Mouse (Mus musculus) kidney, embryonic 14.5 days (tissue): ENCODE results near the gene Zfp667. TPM values are rescaled to one million over a fixed set of nuclear protein-coding genes. Genes with fewer than 3 reads are reported as not detected.
"Not testable (repeated sequence)": the region's sequence is repeated elsewhere in the genome, so short reads cannot be mapped to it uniquely, and the experiment has no call there.

Experiments
- ATAC-seq: fragments of 200-750 bp; cut with Nextera tagmentation; 2 replicates; pipeline ENCODE4 v1.8.0; 2017; ENCODE audit warnings: moderate number of reproducible peaks, mild to moderate bottlenecking, moderate TSS enrichment, moderate library complexity; ENCODE audit not compliant: low FRiP score, low TSS enrichment
- H3K27ac ChIP-seq: fragments of 300-500 bp; sonication (generic); 2 replicates; pipeline ENCODE4 v1.5.1; 2014; ENCODE audit warnings: low read depth, mild to moderate bottlenecking, low read length, moderate library complexity, mixed read lengths
- H3K27me3 ChIP-seq: fragments of 300-500 bp; sonication (generic); 2 replicates; pipeline ENCODE4 v1.6.1; 2014; ENCODE audit warnings: mild to moderate bottlenecking, low read length; ENCODE audit not compliant: control insufficient read depth, insufficient read depth
- H3K36me3 ChIP-seq: fragments of 300-500 bp; sonication (generic); 2 replicates; pipeline ENCODE4 v1.6.1; 2014; ENCODE audit warnings: low read length, mixed read lengths; ENCODE audit not compliant: control insufficient read depth, insufficient read depth
- H3K4me1 ChIP-seq: fragments of 300-500 bp; sonication (generic); 2 replicates; pipeline ENCODE4 v1.6.1; 2014; ENCODE audit warnings: low read length, mixed read lengths; ENCODE audit not compliant: control insufficient read depth, insufficient read depth
- H3K4me2 ChIP-seq: fragments of 300-500 bp; sonication (generic); replicated peaks from 2 replicates; pipeline ENCODE4 v1.6.1; 2014; ENCODE audit warnings: low read depth, mild to moderate bottlenecking, low read length
- H3K4me3 ChIP-seq: fragments of 300-500 bp; sonication (generic); 2 replicates; pipeline ENCODE4 v1.5.1; 2014; ENCODE audit warnings: mild to moderate bottlenecking, low read length
- H3K9ac ChIP-seq: fragments of 300-500 bp; sonication (generic); 2 replicates; pipeline ENCODE4 v1.6.1; 2014; ENCODE audit warnings: low read depth, mild to moderate bottlenecking, low read length, moderate library complexity
- H3K9me3 ChIP-seq: fragments of 300-500 bp; sonication (generic); 2 replicates; pipeline ENCODE4 v1.6.1; 2016; ENCODE audit warnings: low read length; ENCODE audit not compliant: control insufficient read depth
- WGBS: fragments of 180-500 bp; shearing (Covaris S2); extraction: QIAGEN DNeasy Blood & Tissue Kit; methylation state at CpG from one replicate; pipeline ENCODE4 v1.1.7; 2014; 5-methylcytosine and 5-hydroxymethylcytosine counted together
- polyA plus RNA-seq: library from polyadenylated mRNA; unstranded; fragments of >200 nt; fragmentation: Nextera tagmentation; extraction: Ambion mirVana; gene quantifications from 2 replicates; pipeline ENCODE4 v1.2.1, GENCODE M21; 2014

Gene Zfp667
- polyA plus RNA-seq, 1 experiment from 2014 or later, result 4.8 TPM

DNA sequence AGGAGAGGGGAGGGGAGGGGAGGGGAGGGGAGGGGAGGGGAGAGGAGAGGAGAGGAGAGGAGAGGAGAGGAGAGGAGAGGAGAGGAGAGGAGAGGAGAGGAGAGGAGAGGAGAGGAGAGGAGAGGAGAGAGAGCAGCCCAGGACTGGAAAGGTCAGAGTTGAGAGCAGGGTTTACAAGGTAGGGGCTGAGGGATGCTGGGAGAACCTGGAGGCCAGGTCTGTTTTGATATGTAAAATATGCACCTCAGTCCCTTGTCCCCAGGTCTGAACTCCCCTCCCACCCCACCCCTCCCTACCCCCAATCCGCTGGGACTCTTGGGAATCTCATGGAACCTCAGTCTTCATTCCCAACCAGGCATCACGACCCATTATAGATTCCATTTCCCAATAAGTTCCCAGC, 26.4 kb upstream of the Zfp667 start:
- not testable (repeated sequence) for H3K27me3 ChIP-seq, ATAC-seq, H3K4me1 ChIP-seq, H3K4me3 ChIP-seq, H3K9ac ChIP-seq, H3K4me2 ChIP-seq, H3K9me3 ChIP-seq, H3K36me3 ChIP-seq, H3K27ac ChIP-seq
- WGBS, result 67% methylated on average over 2 of the region's 2 CpGs

DNA sequence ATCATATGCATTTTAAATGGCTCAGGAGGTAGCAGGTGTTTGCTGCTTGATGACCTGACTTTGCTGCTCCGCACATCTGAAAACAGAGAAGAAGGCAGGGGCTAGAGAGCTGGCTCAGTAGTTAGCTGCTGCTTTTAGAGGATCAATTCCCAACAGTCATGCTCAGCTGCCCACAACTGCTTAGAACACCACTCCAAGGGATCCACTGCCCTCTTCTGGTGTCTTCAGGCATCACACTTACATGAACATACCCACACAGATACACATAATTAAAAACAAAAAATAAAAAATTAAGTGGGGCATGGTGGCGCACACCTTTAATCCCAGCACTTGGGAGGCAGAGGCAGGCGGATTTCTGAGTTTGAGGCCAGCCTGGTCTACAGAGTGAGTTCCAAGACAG, 24.3 kb upstream of the Zfp667 start:
- H3K36me3 ChIP-seq, result no peaks in the 10 kb centered on the region
- 91% methylated on average over 3 of the region's 3 CpGs for WGBS
- H3K9ac ChIP-seq, result no peak overlapping the region

GRCm38 (mm10) chr7:6262984-6263383, 23.4 kb upstream of the Zfp667 start:
- no peak overlapping the region for H3K4me2 ChIP-seq
- no peaks in the 10 kb centered on the region for H3K9me3 ChIP-seq
- no peaks in the 10 kb centered on the region for H3K4me1 ChIP-seq
- WGBS, result 81% methylated on average over 4 of the region's 4 CpGs
- H3K27ac ChIP-seq, result no peak overlapping the region
- ATAC-seq, result no peak
- H3K27me3 ChIP-seq, result no peaks in the 10 kb centered on the region
- H3K4me3 ChIP-seq, result no peak overlapping the region
- no peaks in the 10 kb centered on the region for H3K36me3 ChIP-seq
- no peak overlapping the region for H3K9ac ChIP-seq

More for the DNA sequence above, 24.3 kb upstream of the Zfp667 start:
- Histone ChIP-seq H3K4me3 (no peak overlapping the region), H3K9me3 (no peaks in the 10 kb centered on the region), H3K4me2 (no peak overlapping the region), H3K27me3 (no peaks in the 10 kb centered on the region), H3K4me1 (no peaks in the 10 kb centered on the region), H3K27ac (no peak overlapping the region)
- ATAC-seq, result no peak

- no peaks in the 10 kb centered on the region for H3K4me1 ChIP-seq
- H3K27me3 ChIP-seq, result no peaks in the 10 kb centered on the region
- 76% methylated on average over 8 of the region's 8 CpGs for WGBS
- no peaks in the 10 kb centered on the region for H3K9me3 ChIP-seq
- ATAC-seq, result no peak
- H3K9ac ChIP-seq, result no peak overlapping the region
- H3K4me2 ChIP-seq, result no peak overlapping the region
- no peak overlapping the region for H3K4me3 ChIP-seq
- H3K36me3 ChIP-seq, result no peaks in the 10 kb centered on the region
- no peak overlapping the region for H3K27ac ChIP-seq
Measured at GRCm38 (mm10) chr7:6265695-6266094, 20.7 kb upstream of the Zfp667 start.

- no peak for ATAC-seq
- no peaks in the 10 kb centered on the region for H3K27me3 ChIP-seq
- no peak overlapping the region for H3K9ac ChIP-seq
- H3K4me1 ChIP-seq, result no peaks in the 10 kb centered on the region
- no peaks in the 10 kb centered on the region for H3K9me3 ChIP-seq
- H3K36me3 ChIP-seq, result no peaks in the 10 kb centered on the region
- H3K4me3 ChIP-seq, result no peak overlapping the region
- no peak overlapping the region for H3K4me2 ChIP-seq
- 28% methylated on average over 3 of the region's 3 CpGs for WGBS
- no peak overlapping the region for H3K27ac ChIP-seq
Measured at GRCm38 (mm10) chr7:6277906-6278305, 8.5 kb upstream of the Zfp667 start.

DNA sequence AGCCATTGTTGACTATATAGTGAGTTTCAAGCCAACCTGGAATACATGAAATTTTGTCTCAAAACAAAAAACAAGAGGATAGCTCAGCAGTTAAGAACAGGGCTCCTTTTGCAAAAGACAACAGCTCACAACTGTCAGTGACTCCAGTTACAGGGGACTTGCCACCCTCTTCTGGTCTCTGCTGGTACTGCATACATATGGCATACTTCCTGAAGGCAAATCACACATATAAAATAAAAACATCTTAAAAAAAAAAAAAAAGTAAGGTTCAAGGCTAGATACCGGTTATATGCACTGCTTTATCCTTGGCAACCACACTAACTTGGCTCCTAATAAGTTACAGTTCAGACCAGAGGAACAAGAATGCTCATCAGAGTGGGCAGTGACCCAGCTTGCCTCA, 3.6 kb upstream of the Zfp667 start:
- H3K4me3 ChIP-seq, result peak overlapping the region; percentile 49
- H3K9me3 ChIP-seq, result no peaks in the 10 kb centered on the region
- H3K9ac ChIP-seq, result no peak overlapping the region; the same call in 1 of the 2 replicates
- 0% methylated on average over 1 of the region's 1 CpGs for WGBS
- H3K4me2 ChIP-seq, result peak overlapping the region; percentile 58
- no peaks in the 10 kb centered on the region for H3K36me3 ChIP-seq
- ATAC-seq, result no peak
- H3K27me3 ChIP-seq, result no peaks in the 10 kb centered on the region
- peaks cover 4% of the 10 kb centered on the region; the same call in 1 of the 2 replicates for H3K4me1 ChIP-seq
- H3K27ac ChIP-seq, result no peak overlapping the region; the same call in 1 of the 2 replicates

DNA sequence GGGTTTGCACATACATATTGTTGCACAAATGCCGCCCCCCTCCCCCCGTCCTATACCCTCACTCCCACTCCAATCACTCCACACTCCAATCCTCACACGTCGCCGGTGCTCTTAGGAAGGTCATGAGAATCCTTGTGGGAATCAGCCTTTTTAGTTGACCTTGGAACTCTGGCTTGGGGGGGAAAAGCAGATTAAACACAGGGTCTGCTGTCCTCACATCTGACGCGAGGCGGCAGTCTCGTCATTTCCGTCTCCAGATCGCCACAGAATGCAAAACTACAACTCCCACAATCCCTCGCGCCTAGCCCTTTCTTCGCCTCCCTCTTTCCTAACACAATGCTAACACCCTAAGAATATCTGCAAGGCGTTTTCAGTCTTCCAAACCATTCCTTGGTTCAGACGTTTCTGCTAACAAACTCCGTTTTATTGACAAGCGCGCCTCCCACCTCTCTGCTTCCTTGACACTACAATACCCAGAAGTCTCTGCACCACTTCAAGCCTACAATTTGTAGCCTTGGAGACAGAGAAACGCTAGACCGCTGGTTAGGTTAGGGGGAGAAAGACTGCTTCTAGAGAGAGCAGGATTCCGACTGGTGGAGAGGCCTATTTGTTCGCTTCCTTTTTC, 2.8 kb upstream of the Zfp667 start:
- WGBS, result 1% methylated on average over 23 of the region's 23 CpGs
- Histone ChIP-seq H3K27me3 (no peaks in the 10 kb centered on the region), H3K27ac (peak overlapping the region; percentile 78), H3K4me2 (peak overlapping the region; percentile 58), H3K4me1 (peaks cover 4% of the 10 kb centered on the region; the same call in 1 of the 2 replicates), H3K36me3 (no peaks in the 10 kb centered on the region), H3K9ac (peak overlapping the region; percentile 62; the same call in 1 of the 2 replicates), H3K4me3 (peak overlapping the region; percentile 49), H3K9me3 (no peaks in the 10 kb centered on the region)
- ATAC-seq, result peak; percentile 66

DNA sequence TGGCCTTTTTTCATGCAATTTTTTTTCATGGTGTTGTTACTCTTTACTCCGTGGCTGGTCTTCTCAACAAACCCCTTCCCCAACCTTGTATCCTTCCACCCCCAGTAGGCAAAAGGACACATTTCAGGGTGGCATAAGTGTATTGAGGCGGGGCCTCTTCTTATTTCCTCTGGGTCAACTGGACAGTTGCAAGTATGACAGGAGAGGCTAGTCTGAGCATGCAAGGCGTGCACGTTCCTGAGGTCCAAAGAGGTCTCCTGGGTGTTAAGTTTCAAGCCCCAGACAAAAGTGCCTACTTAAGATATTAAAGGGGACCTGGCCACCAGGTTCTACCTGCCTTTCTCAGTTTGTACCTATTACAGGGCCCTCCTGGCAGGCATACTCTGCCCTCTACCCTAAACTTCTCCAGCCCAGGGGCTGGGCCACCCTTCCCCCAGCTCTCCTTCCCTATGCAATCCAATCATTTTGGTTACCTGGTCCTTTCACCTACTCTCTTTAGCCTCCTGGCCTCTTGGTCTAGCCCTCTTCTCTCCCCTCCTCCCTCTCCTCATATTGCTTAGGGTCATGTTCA, 1.9 kb upstream of the Zfp667 start:
- Histone ChIP-seq H3K27ac (no peak overlapping the region), H3K4me1 (peaks cover 4% of the 10 kb centered on the region; the same call in 1 of the 2 replicates), H3K4me2 (no peak overlapping the region), H3K4me3 (no peak overlapping the region), H3K9ac (no peak overlapping the region), H3K36me3 (no peaks in the 10 kb centered on the region), H3K27me3 (no peaks in the 10 kb centered on the region), H3K9me3 (no peaks in the 10 kb centered on the region)
- ATAC-seq, result no peak
- 79% methylated on average over 4 of the region's 4 CpGs for WGBS

DNA sequence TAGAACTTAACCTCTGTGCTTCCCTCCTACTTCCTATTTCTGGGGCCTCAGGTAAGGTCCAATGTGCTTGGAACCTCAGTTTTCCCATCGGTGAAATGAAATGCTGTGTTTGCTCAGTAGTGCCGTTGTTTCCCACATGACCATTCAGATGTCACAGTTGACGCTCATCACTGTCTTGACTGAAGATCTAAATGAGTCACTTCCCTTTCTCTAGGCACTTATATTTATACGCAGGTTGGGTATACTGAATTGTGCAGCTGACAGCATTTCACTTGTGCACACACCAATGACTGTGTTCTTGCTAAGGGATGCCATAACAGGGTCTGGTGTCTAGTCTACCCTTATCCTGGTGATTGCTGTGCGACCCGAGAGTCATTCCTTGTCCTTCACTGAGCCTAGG, 1.0 kb upstream of the Zfp667 start:
- 88% methylated on average over 6 of the region's 6 CpGs for WGBS

More for the DNA sequence above, 1.0 kb upstream of the Zfp667 start:
- ATAC-seq, result no peak
- Histone ChIP-seq H3K4me1 (peaks cover 4% of the 10 kb centered on the region; the same call in 1 of the 2 replicates), H3K4me2 (no peak overlapping the region), H3K4me3 (no peak overlapping the region), H3K9me3 (no peaks in the 10 kb centered on the region), H3K27me3 (no peaks in the 10 kb centered on the region), H3K36me3 (no peaks in the 10 kb centered on the region), H3K9ac (no peak overlapping the region), H3K27ac (no peak overlapping the region)
